Mouse (Mus musculus) right cerebral cortex, postnatal 14 days (tissue): ENCODE results near the gene Snw1.
A peak's percentile ranks its signal among the peaks of the same experiment; 100 is the strongest.

Experiments used
- DNase-seq: peaks from one replicate; pipeline ENCODE4 v3.0.0; 2022

The Snw1 gene

DNA sequence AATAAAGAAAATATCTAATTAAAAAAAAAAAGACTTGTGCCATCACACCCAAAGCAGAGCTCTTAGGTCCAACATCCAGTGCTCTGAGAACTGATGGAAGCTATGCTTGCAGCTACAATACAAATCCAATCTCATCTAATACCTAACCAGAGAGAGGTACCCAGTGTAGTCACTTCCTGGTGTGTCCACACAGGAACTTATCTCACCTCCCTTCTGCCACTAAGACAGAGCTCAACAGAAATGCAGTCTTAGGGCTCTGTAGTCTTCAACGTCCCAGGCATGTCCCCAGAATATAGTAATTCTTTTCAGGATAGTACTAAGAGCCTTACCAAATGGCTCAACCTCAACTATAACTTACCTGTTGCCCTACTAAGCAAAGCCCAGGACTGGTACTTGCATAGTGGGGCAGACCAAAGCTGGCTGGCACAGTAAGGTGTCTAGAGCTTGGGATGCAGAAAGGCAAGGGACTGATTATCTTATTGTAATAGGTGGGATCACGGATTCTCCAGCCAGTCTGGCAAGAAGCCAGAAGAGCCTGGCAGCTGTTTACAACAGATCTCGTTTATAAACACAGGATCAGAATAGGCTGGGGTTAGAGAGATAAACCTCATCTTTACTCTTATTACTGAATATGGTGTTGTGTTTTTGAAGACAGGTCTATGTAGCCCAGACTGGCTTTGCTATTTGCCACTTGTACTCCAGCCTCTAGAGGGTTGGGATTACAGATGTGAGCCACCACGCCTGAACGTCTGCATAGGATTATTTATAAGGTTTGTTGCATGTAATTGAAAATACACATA, 50.2 kb downstream of the Snw1 start:
- DNase-seq: no peak

DNA sequence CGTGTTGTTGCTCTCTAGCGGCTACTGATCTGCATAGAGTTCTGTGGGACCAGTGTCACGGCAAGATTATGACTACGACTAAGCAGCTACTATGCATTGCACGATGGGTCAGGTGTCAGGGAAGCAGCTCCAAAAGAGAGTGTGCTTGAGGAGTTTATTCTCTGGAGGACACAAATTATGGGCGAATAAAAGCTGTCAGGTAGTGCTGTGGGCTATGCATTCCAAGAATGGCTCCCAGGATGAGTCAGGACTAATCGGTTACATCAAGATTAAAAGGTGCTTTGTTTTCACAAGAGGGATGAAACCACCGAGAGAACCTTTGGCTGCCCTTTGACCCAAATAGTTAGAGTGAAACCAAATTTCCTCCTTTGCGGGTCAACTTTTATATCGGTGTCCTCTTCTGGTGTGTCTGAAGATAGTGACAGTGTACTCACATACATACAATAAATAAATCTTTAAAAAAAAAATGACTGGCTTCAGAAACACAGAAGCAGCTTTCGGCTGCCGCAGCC, 52.0 kb downstream of the Snw1 start:
- no peak for DNase-seq

DNA sequence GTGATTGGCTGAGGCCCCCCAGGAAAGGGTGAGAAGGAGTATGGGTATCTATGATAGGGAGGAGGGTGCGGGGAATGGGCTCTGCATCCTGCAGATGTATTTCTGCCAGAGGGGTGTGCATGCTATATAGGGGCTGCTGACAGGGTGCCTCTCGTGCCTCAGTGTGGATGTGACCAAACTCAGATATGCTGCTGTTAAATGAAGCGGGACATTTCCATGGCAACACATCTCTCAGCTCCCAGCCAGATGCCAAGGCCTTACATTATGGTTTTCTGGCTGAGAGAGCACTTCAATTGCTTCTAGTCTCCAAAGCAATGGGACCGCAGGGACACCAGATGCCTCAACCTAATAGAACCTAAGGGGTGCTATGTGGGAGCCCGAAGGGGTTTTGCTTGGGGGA, 53.2 kb downstream of the Snw1 start:
- peak; percentile 16 for DNase-seq

DNA sequence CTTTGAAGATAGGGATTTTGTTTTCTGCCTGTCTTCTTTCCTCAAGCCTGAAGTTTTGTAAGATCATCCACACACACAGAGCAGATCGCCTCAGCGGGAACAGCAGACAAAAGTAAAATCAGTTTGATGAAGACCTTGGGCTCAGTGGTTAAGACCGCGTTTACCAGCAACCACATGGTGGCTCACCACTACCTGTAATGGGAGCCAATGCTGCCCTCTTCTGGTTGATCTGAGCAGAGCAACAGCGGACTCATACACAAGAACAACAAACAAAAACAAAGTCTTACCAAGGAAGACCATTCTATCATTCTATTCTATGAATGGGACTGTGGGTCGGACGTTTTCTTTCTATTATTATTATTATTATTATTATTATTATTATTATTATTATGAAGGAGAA, 55.4 kb downstream of the Snw1 start:
- peak; percentile 48 for DNase-seq

DNA sequence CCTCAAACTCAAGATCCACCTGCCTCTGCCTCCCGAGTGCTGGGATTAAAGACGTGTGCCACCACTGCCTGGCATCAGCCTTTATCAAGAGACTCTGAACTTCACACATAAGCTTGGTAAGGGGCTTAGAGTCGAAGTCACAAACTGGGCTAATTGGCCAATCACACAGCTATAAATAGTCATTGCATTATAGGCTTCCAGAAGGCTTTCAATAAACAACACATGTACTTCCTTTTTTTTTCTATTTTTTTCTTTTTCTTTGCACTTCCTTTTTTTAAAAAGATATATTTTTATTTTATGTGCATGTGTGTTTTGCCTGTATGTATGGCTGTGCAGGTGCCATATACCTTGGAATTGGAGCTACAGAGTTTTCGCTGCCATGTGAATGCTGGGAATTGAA, 56.7 kb downstream of the Snw1 start:
- DNase-seq: no peak

DNA sequence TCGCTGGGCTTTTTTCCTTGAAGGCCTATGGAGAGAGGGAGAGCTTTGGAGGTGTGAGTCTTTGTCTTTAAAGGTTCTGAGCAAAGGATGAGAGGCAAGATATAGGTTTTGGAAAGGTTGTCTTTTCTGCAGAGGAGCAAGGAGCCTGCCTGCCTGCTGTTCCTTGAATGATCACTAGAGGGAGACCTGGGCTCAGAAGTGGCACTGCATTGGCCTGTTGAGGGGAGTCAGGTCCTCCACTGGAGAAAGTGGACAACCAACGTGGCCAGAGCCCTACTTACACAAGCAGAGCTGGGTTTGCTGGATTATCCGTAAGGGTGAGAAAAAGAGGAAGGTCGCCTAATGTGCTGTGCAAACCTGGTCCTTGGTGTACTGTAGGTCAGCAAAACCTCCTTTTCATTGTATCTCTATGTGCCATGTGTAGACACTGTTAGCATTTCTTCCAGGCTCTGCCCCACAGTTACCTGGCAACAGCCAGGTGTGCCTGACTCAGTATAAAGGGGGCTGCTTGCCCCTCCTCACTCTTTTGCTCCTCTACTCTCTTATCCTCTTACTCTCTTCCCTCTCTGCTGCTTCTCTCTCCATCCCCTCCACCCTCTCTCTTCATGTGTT, 58.8 kb downstream of the Snw1 start:
- DNase-seq: peak; percentile 78

DNA sequence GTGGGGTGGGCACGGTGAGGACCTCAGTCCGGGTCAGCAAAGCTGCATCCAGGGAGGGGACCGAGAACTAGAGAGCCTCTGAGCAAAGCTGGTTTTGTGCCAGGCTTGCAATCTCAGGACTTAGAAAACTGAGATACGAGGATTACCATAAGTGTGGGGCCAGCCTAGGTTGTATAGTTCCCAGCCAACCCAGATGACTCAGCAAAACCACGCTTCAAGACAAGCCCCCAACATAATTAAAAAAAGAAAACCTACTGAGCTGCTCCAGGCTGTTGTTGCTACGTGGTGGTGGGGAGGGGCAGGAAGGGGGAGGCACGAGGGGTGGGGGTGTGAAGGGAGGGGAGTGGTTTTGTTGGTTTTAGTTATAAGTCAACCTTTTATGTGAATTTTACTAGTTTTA, 61.1 kb downstream of the Snw1 start:
- no peak for DNase-seq

DNA sequence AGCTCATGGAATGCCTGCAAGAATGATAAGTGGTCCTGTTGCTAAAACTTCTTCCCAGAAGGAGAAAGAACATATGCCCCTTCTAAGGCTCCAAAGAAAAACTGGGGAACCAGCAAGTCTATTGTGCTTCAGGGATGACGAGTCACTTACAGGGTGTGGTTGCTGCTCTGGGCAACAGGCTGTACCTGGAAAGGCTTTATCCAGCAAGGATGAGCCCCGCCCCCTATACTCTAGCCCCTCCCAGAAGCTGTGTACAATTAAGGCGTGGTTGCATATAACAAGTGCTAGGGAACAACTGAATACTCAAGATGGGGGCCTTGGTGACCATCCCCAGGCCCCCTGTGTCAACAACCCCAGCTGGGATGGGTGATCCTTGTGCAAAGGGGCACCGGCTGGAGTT, 63.0 kb downstream of the Snw1 start:
- DNase-seq: no peak

DNA sequence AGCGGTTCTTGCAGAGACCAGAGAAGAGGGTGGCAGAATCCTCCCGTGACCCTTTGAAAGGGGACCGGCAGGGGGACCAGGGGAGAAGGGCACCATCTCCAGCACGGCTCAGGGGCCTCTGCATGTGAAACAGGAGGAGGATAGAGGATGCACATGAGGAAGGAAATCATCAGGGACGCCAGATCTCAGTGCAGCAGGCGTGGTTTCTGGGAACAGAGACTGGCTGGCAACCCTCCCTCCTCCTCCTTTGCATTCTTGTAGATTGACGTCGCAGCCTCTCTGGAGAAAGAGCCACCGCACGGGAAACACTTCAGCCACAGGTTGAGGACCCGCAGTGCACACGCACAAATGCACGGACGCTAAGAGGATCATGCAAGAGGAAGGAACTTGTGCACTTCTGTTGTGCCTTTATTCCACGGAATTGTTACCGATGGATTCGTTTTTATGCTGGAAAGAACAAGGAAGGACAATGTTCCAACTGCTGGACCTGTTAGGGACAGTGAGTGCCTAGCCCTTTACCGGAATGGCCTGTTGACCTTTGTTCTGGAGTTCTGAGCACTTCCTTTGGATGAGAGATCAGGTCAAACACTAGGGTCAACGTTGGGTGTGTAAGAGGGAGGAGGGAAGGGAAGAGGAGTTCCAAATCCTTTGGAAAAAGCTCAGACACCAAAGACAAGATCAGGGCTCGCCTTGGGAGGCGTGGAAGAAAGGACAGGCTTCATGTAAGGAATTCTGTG, 64.0 kb downstream of the Snw1 start:
- peak; percentile 15 for DNase-seq

DNA sequence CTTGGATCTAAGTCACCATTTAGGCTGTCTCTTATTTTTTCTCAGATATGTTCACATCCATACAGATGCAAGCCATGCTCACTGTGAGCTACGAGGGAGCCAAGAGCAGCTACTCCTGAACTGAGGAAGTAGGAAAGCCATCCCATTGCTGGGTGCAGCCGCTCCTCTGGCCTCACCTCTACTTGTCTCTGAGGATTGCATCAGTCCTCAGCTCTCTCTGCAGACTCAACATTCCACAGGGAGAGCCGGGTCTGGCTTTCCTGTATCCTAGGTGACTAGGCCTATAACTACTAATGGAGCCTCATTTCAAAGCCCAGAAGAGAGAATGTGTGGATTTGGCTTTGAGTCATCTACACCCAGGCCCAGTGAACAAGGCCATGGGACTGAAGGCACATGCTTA, 66.4 kb downstream of the Snw1 start:
- no peak for DNase-seq

DNA sequence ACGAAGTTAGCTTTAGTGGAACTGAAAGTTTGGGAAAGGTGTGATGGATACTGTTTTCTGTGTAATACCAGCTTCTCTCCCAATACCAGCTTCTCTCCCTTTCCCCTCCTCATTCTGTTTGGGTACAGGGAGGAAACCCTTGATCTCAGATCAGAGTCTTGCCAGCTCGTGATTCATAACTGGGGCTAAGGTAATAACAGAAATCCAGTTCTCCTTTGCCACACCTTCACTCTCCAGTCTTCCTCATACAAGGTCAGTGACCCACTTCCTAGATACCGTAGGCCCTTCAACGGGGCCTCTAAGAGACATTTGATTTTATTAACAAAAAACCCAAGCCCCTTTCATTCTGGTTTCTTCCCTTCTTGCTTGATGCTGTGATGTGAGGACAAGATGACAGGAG, 66.9 kb downstream of the Snw1 start:
- no peak for DNase-seq

DNA sequence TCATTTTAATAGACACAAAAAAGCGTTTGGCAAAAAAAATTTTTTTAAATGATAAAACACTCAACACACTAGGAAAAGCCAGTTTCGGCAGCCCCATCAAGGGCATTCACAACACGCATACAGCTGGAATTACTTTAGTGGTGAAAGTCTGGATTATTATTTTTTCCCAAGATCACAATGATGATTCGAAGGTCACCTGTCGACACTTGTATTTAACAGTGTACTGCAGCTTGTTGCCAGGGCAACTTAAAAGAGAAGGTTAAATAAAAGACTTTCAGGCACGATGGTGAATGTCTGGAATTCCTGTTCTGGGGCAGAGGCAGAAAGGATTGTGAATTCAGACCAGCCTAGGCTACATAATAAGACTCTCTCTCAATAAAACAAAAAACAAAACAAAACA, 70.2 kb downstream of the Snw1 start:
- no peak for DNase-seq

DNA sequence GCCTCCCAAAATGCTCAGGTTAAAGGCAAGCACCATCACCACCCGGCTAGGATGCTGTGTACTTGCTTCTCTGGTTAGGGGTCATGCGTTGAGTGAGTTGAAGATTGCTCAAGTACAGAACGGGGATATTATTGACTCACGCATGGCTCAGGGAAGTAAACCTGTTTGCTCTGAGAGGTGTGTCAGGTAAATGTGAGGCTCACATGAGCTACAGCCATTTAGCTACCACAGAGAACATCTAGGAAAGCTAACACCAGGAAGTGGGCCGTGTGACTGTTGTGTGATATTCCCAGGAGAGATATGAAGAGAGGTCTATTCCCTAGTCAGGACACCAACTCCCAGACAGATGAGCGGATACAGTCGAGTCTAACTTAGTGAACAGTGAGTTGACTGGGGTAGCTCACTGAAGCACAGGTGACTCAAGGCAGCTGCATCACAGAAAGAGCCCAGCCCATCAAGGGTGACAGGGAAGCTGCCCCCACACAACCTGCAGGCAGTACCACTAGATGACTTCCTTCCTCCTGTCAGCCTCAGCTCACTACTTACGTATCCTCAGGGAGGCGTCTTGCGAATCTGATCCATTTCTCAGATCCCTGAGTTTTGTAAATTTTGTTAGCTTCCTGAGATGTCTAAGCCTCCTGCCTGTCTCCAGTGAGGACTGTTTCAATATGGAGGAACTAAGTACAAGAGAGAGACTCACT, 72.8 kb downstream of the Snw1 start:
- no peak for DNase-seq
